Mouse (Mus musculus) CH12.LX (cell line): ENCODE measurements around the gene Eif4g3. TPM values are rescaled to one million over a fixed set of nuclear protein-coding genes. Genes with fewer than 3 reads are reported as not detected.

Source experiments
- DNase-seq: peaks from one replicate; pipeline ENCODE4 v3.0.0-alpha.2; 2013; ENCODE audit errors: extremely low read depth
- H3K27ac ChIP-seq: 2 replicates; pipeline ENCODE4 v1.5.1; 2012; ENCODE audit warnings: low read depth, mild to moderate bottlenecking, control low read depth, moderate library complexity; ENCODE audit not compliant: insufficient read depth
- H3K27me3 ChIP-seq: replicated peaks from 2 replicates; pipeline ENCODE3; 2012; ENCODE audit warnings: inconsistent platforms
- H3K36me3 ChIP-seq, 2 experiments: replicated peaks in 1 of 2; 2 replicates each; pipeline versions ENCODE3 to v1.6.1; 2012; ENCODE audit warnings: inconsistent platforms in 1 of 2, low read length in 1 of 2, mild to moderate bottlenecking in 1 of 2, mixed read lengths in 1 of 2, moderate library complexity in 1 of 2; ENCODE audit not compliant: control insufficient read depth in 1 of 2, insufficient read depth in 1 of 2
- H3K4me1 ChIP-seq, 2 experiments: 2 replicates each; pipeline ENCODE4 v1.6.1; 2012; ENCODE audit warnings: inconsistent platforms in 1 of 2, moderate library complexity in 1 of 2; ENCODE audit not compliant: insufficient read depth in 2 of 2, control insufficient read depth in 1 of 2
- H3K4me2 ChIP-seq: 2 replicates; pipeline ENCODE4 v1.6.1; 2012; ENCODE audit warnings: low read depth, mild to moderate bottlenecking, control low read depth; ENCODE audit not compliant: poor library complexity, insufficient read depth, severe bottlenecking
- H3K4me3 ChIP-seq, 3 experiments: fragments of 150-350 bp in 1 of 3; sonication (generic) in 1 of 3; replicated peaks in 1 of 3; 2 replicates each; pipeline versions ENCODE3 to v1.5.1; 2011 to 2012; ENCODE audit warnings: low read depth in 2 of 3, low read length in 2 of 3, mild to moderate bottlenecking in 2 of 3, moderate library complexity in 2 of 3, control low read depth in 1 of 3, improper control_type of control experiment in 1 of 3, inconsistent platforms in 1 of 3, mixed read lengths in 1 of 3; ENCODE audit not compliant: poor library complexity in 1 of 3
- H3K79me2 ChIP-seq: replicated peaks from 2 replicates; pipeline ENCODE4 v1.6.1; 2012; ENCODE audit warnings: mild to moderate bottlenecking, moderate library complexity; ENCODE audit not compliant: control insufficient read depth, poor library complexity, insufficient read depth, severe bottlenecking; ENCODE audit errors: extremely low read depth
- H3K9ac ChIP-seq: 2 replicates; pipeline ENCODE4 v1.6.1; 2012; ENCODE audit warnings: low read depth, mild to moderate bottlenecking, control low read depth, moderate library complexity; ENCODE audit not compliant: insufficient read depth
- H3K9me3 ChIP-seq: replicated peaks from 2 replicates; pipeline ENCODE3; 2012; ENCODE audit warnings: low read length, inconsistent platforms, mixed read lengths
- CTCF ChIP-seq, 2 experiments: IDR thresholded peaks in 1 of 2; conservative IDR thresholded peaks in 1 of 2; 2 replicates each; pipeline ENCODE4 v1.5.1; 2011 to 2012; ENCODE audit warnings: low read depth in 2 of 2, low read length in 2 of 2, improper control_type of control experiment in 1 of 2, inconsistent platforms in 1 of 2, mild to moderate bottlenecking in 1 of 2, moderate library complexity in 1 of 2
- E2F4 ChIP-seq: IDR thresholded peaks from 2 replicates; pipeline ENCODE4 v1.6.1; 2011; ENCODE audit warnings: low read depth, low read length, improper control_type of control experiment; ENCODE audit not compliant: insufficient replicate concordance
- IRF4 ChIP-seq: IDR thresholded peaks from 2 replicates; pipeline ENCODE4 v1.6.1; 2014; ENCODE audit warnings: low read depth, mild to moderate bottlenecking, inconsistent platforms, low read length, improper control_type of control experiment
- JUND ChIP-seq: conservative IDR thresholded peaks from 2 replicates; pipeline ENCODE4 v1.6.1; 2011; ENCODE audit warnings: low read depth, low read length, improper control_type of control experiment
- KAT2A ChIP-seq: IDR thresholded peaks from 2 replicates; pipeline ENCODE4 v1.6.1; 2012; ENCODE audit warnings: low read length, improper control_type of control experiment, inconsistent platforms; ENCODE audit not compliant: insufficient replicate concordance
- MAX ChIP-seq: IDR thresholded peaks from 2 replicates; pipeline ENCODE4 v1.6.1; 2011; ENCODE audit warnings: low read length, improper control_type of control experiment
- MYC ChIP-seq: IDR thresholded peaks from 2 replicates; pipeline ENCODE4 v1.6.1; 2011; ENCODE audit warnings: low read depth, mild to moderate bottlenecking, improper control_type of control experiment, low read length
- NELFE ChIP-seq: IDR thresholded peaks from 2 replicates; pipeline ENCODE4 v1.6.1; 2011; ENCODE audit warnings: low read depth, low read length, improper control_type of control experiment
- PAX5 ChIP-seq: IDR thresholded peaks from 2 replicates; pipeline ENCODE4 v1.6.1; 2012; ENCODE audit warnings: low read length, inconsistent platforms, mixed read lengths
- RAD21 ChIP-seq: IDR thresholded peaks from 2 replicates; pipeline ENCODE4 v1.6.1; 2011; ENCODE audit warnings: low read depth, mild to moderate bottlenecking, low read length, improper control_type of control experiment, moderate library complexity
- RCOR1 ChIP-seq: conservative IDR thresholded peaks from 2 replicates; pipeline ENCODE4 v1.6.1; 2012; ENCODE audit warnings: low read depth, mild to moderate bottlenecking, inconsistent platforms, low read length, improper control_type of control experiment
- SIN3A ChIP-seq: IDR thresholded peaks from 2 replicates; pipeline ENCODE4 v1.6.1; 2012; ENCODE audit warnings: low read length, improper control_type of control experiment, inconsistent platforms
- SMC3 ChIP-seq: IDR thresholded peaks from 2 replicates; pipeline ENCODE4 v1.6.1; 2011; ENCODE audit warnings: low read depth, low read length, improper control_type of control experiment
- TCF12 ChIP-seq: IDR thresholded peaks from 2 replicates; pipeline ENCODE4 v1.6.1; 2014; ENCODE audit warnings: low read depth, mild to moderate bottlenecking, inconsistent platforms, low read length, improper control_type of control experiment
- USF2 ChIP-seq: conservative IDR thresholded peaks from 2 replicates; pipeline ENCODE4 v1.6.1; 2011; ENCODE audit warnings: low read depth, low read length, improper control_type of control experiment
- ZNF384 ChIP-seq: IDR thresholded peaks from 2 replicates; pipeline ENCODE4 v1.6.1; 2012; ENCODE audit warnings: low read depth, low read length, improper control_type of control experiment, inconsistent platforms
- dilution Hi-C: fragments of 300-500 bp; cut with MboI; formaldehyde crosslinking; loops from 2 replicates; pipeline ENCODE4 v1.14.3; 2020; ENCODE audit warnings: low sequenced_read_pairs; ENCODE audit not compliant: extremely low pct_unique_long_range_greater_than_20kb, extremely low pct_ligation_motif_present
- in situ Hi-C: fragments of 300-500 bp; cut with MboI; formaldehyde crosslinking; loops from 3 replicates; pipeline ENCODE4 v1.14.3; 2019; ENCODE audit warnings: low sequenced_read_pairs, low pct_ligation_motif_present, low pct_unique_long_range_greater_than_20kb, mixed read lengths
- polyA plus RNA-seq: library from polyadenylated mRNA; unstranded; fragments of >175 nt; gene quantifications from 2 replicates; pipeline ENCODE4 v1.2.1, GENCODE M21; 2012; ENCODE audit warnings: low read depth; ENCODE audit not compliant: insufficient read length
- total RNA-seq, 2 experiments: library from RNA; depleted of rRNA; stranded (reverse); fragments of 300-350 nt in 1 of 2; fragments of >200 nt in 1 of 2; gene quantifications; 2 replicates each; pipeline ENCODE4 v1.2.3; 2012 to 2014

Eif4g3 gene
- total and polyA plus RNA-seq, 3 experiments: 10.8 to 47.2 (median 24.0) TPM

GRCm38 (mm10) chr4:138149977-138150376 is 157.2 kb downstream of the Eif4g3 start:
- in situ Hi-C loops (no loop called here), dilution Hi-C loops (no loop called here)
- no peaks in the 10 kb centered on the region; the same call in 1 of the 2 replicates for H3K79me2 ChIP-seq
- peaks cover 0 to 2% of the 10 kb centered on the region in 2 experiments; a peak in 1 of 4 replicates for H3K4me1 ChIP-seq
- no peak overlapping the region for H3K9ac ChIP-seq
- no peak overlapping the region for H3K4me3 ChIP-seq
- no peaks in the 10 kb centered on the region for H3K27me3 ChIP-seq
- peaks cover 29 to 84% of the 10 kb centered on the region in 2 experiments for H3K36me3 ChIP-seq
- DNase-seq: no peak
- H3K27ac ChIP-seq: no peak overlapping the region
- H3K9me3 ChIP-seq: no peaks in the 10 kb centered on the region
- H3K4me2 ChIP-seq: no peak overlapping the region
- TF ChIP-seq MAX (no peak), KAT2A (no peak), SIN3A (no peak), SMC3 (no peak)

- no peak overlapping the region for H3K9ac ChIP-seq
- H3K4me3 ChIP-seq: no peak overlapping the region
- H3K4me2 ChIP-seq: no peak overlapping the region
- no peak overlapping the region for H3K27ac ChIP-seq
- peaks cover 31 to 82% of the 10 kb centered on the region in 2 experiments for H3K36me3 ChIP-seq
- no peaks in the 10 kb centered on the region; the same call in 1 of the 2 replicates for H3K79me2 ChIP-seq
- TF ChIP-seq USF2: no peak
- TF ChIP-seq PAX5: no peak
- TF ChIP-seq RAD21: no peak
- TF ChIP-seq E2F4: no peak
- no peak for TF ChIP-seq NELFE
- no peak for TF ChIP-seq TCF12
- TF ChIP-seq JUND: no peak
- H3K9me3 ChIP-seq: no peaks in the 10 kb centered on the region
- no peak for DNase-seq
- peaks cover 0 to 2% of the 10 kb centered on the region in 2 experiments; a peak in 1 of 4 replicates for H3K4me1 ChIP-seq
- no peaks in the 10 kb centered on the region for H3K27me3 ChIP-seq
- dilution Hi-C loops (no loop called here), in situ Hi-C loops (no loop called here)
Measured at GRCm38 (mm10) chr4:138151226-138151625, 158.4 kb downstream of the Eif4g3 start.

- H3K27ac ChIP-seq: no peak overlapping the region
- H3K9ac ChIP-seq: no peak overlapping the region
- H3K4me1 ChIP-seq: peaks cover 0 to 2% of the 10 kb centered on the region in 2 experiments; a peak in 1 of 4 replicates
- H3K4me2 ChIP-seq: no peak overlapping the region
- DNase-seq: peak; percentile 45
- no peaks in the 10 kb centered on the region; the same call in 1 of the 2 replicates for H3K79me2 ChIP-seq
- no peak overlapping the region for H3K4me3 ChIP-seq
- in situ Hi-C loops (no loop called here), dilution Hi-C loops (no loop called here)
- no peaks in the 10 kb centered on the region for H3K27me3 ChIP-seq
- no peaks in the 10 kb centered on the region for H3K9me3 ChIP-seq
- peaks cover 45 to 82% of the 10 kb centered on the region in 2 experiments for H3K36me3 ChIP-seq
- TF ChIP-seq RAD21 (peak; percentile 29), MYC (peak; percentile 93), SMC3 (peak; percentile 52), RCOR1 (no peak), MAX (peak; percentile 40; the same call in 1 of the 2 replicates), IRF4 (no peak), CTCF (conservative IDR thresholded peaks at IDR 0.05 in 1 of 2, IDR thresholded peaks at IDR 0.05 in 1 of 2; ENCODE audit: low read depth in 2 of 2, low read length in 2 of 2) (peak; percentile 67 to 88; a peak in 3 of 4 replicates), ZNF384 (peak; percentile 59)
- TF ChIP-seq, all 38 proteins: peak for 6
Measured at GRCm38 (mm10) chr4:138153980-138154379, 161.2 kb downstream of the Eif4g3 start.
